Mouse (Mus musculus) lung, embryonic 16.5 days (tissue): ENCODE measurements around the gene Odf4. TPM values are rescaled to one million over a fixed set of nuclear protein-coding genes. Genes with fewer than 3 reads are reported as not detected.

Experiments used
- ATAC-seq: fragments of 200-750 bp; cut with Nextera tagmentation; 2 replicates; pipeline ENCODE4 v1.8.0; 2017; ENCODE audit warnings: low read depth, mild to moderate bottlenecking, moderate library complexity
- H3K27ac ChIP-seq: fragments of 300-500 bp; sonication (generic); 2 replicates; pipeline ENCODE4 v1.5.1; 2014; ENCODE audit warnings: mild to moderate bottlenecking, control low read depth, low read length
- H3K27me3 ChIP-seq: fragments of 300-500 bp; sonication (generic); 2 replicates; pipeline ENCODE4 v1.6.1; 2014; ENCODE audit warnings: low read depth, low read length, mixed read lengths; ENCODE audit not compliant: control insufficient read depth, insufficient read depth
- H3K36me3 ChIP-seq: fragments of 300-500 bp; sonication (generic); 2 replicates; pipeline ENCODE4 v1.6.1; 2014; ENCODE audit warnings: low read length; ENCODE audit not compliant: control insufficient read depth, insufficient read depth
- H3K4me1 ChIP-seq: fragments of 300-500 bp; sonication (generic); replicated peaks from 2 replicates; pipeline ENCODE4 v1.6.1; 2014; ENCODE audit warnings: low read length, mixed read lengths; ENCODE audit not compliant: control insufficient read depth, insufficient read depth
- H3K4me2 ChIP-seq: fragments of 300-500 bp; sonication (generic); 2 replicates; pipeline ENCODE4 v1.6.1; 2014; ENCODE audit warnings: low read depth, low read length, control low read depth
- H3K4me3 ChIP-seq: fragments of 300-500 bp; sonication (generic); 2 replicates; pipeline ENCODE4 v1.5.1; 2014; ENCODE audit warnings: mild to moderate bottlenecking, low read length, control low read depth
- H3K9ac ChIP-seq: fragments of 300-500 bp; sonication (generic); 2 replicates; pipeline ENCODE4 v1.6.1; 2014; ENCODE audit warnings: low read length, control low read depth
- H3K9me3 ChIP-seq: fragments of 300-500 bp; sonication (generic); 2 replicates; pipeline ENCODE4 v1.6.1; 2016; ENCODE audit warnings: low read length; ENCODE audit not compliant: control insufficient read depth
- WGBS: fragments of 180-500 bp; shearing (Covaris S2); extraction: QIAGEN DNeasy Blood & Tissue Kit; methylation state at CpG from one replicate; pipeline ENCODE4 v1.1.7; 2014; 5-methylcytosine and 5-hydroxymethylcytosine counted together
- polyA plus RNA-seq: library from polyadenylated mRNA; unstranded; fragments of >200 nt; fragmentation: Nextera tagmentation; extraction: Ambion mirVana; gene quantifications from 2 replicates; pipeline ENCODE4 v1.2.1, GENCODE M21; 2015

The Odf4 gene
- polyA plus RNA-seq, 1 experiment from 2014 or later, result not detected

DNA sequence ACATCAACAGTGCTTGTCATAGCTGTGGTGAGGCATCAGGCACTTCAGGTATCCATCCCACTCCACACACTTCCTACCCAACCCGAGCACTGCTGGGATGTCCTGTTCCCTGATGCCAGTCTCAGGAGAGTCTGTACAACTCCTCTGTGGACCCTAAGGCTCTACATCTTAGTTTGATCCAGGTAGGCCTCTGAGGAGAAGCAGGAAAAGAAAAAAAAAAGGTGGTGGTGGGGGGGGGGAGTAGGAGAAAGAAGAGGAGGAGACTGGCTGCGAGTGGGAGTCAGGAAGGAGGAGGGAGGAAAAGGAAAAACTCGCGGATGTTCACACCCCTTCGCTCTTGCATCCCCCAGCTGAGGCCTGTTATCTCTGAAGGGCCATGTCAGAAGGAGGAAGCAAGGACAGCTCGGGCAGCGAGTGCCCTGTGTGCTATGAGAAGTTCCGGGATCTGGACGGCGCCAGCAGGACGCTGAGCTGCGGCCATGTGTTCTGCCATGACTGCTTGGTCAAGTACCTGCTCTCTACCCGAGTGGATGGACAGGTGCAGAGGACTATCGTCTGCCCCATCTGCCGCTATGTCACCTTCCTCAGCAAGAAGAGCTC is 34.5 kb downstream of the Odf4 start:
- H3K4me3 ChIP-seq, result no peak overlapping the region
- no peak overlapping the region for H3K4me2 ChIP-seq
- no peaks in the 10 kb centered on the region for H3K4me1 ChIP-seq
- 46% methylated on average over 15 of the region's 15 CpGs for WGBS
- H3K9me3 ChIP-seq, result no peaks in the 10 kb centered on the region
- ATAC-seq, result 0 out of 2 replicates have a peak, but pooled peaks have one; percentile 43
- no peaks in the 10 kb centered on the region for H3K36me3 ChIP-seq
- H3K9ac ChIP-seq, result peak overlapping the region; percentile 16; the same call in 1 of the 2 replicates
- no peaks in the 10 kb centered on the region for H3K27me3 ChIP-seq
- H3K27ac ChIP-seq, result no peak overlapping the region

DNA sequence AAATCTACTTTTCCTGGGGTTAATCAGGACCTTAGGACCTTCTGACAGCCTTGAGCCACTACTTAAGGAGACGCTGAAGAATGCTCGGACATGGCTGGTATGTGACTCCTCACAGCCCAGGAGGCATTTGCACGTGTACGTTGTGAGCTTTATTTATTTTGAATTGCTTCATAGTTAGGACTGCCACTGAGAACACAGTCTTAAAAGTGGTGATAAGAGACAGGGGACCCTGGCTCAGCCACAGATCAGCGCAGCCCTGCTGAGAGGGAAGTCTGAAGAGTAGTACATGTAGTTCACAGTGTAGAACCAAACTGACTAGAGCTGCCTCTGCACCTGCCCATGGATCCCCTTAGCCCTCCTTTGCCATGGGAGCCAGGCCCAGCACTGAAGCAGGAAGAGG is 35.1 kb downstream of the Odf4 start:
- Histone ChIP-seq H3K9me3 (no peaks in the 10 kb centered on the region), H3K4me3 (no peak overlapping the region), H3K4me1 (no peaks in the 10 kb centered on the region), H3K36me3 (no peaks in the 10 kb centered on the region), H3K9ac (no peak overlapping the region), H3K27ac (no peak overlapping the region), H3K27me3 (no peaks in the 10 kb centered on the region), H3K4me2 (no peak overlapping the region)
- ATAC-seq, result no peak
- 32% methylated on average over 5 of the region's 5 CpGs for WGBS

- Histone ChIP-seq H3K4me3 (no peak overlapping the region), H3K9me3 (no peaks in the 10 kb centered on the region), H3K36me3 (no peaks in the 10 kb centered on the region), H3K27ac (no peak overlapping the region), H3K9ac (no peak overlapping the region), H3K4me2 (no peak overlapping the region), H3K4me1 (no peaks in the 10 kb centered on the region), H3K27me3 (no peaks in the 10 kb centered on the region)
- 17% methylated on average over 2 of the region's 2 CpGs for WGBS
- ATAC-seq, result no peak
These were observed 36.3 kb downstream of the Odf4 start for GRCm38 (mm10) chr11:68890625-68891024.

GRCm38 (mm10) chr11:68888653-68889052 is 38.2 kb downstream of the Odf4 start:
- no peak overlapping the region for H3K4me3 ChIP-seq
- H3K9ac ChIP-seq, result no peak overlapping the region
- 62% methylated on average over 2 of the region's 2 CpGs for WGBS
- no peak overlapping the region for H3K4me2 ChIP-seq
- no peaks in the 10 kb centered on the region for H3K27me3 ChIP-seq
- no peak for ATAC-seq
- no peak overlapping the region for H3K27ac ChIP-seq
- H3K9me3 ChIP-seq, result no peaks in the 10 kb centered on the region
- no peaks in the 10 kb centered on the region for H3K4me1 ChIP-seq
- H3K36me3 ChIP-seq, result no peaks in the 10 kb centered on the region

DNA sequence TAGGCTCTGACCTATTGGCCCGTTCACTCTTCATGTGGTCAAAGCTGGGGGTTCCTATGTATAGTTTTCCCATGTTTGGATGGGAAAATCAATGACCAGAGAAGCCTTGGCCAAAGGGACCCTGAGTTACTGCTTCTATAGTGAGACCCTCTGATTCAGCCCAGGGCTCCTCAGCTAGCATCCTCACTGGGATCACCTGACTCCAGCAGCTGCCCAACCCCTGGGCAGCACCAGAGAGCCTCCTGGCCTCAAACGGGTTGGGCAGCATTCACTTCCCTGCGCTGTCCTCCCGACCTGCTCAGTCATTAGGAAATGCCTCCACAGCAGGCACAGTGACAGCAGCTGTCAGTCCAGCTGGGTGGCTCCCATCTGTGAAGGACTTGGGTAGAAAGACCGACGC is 38.6 kb downstream of the Odf4 start, which contains the start of gene Rnf222:
Gene Rnf222, plus strand, starts transcription at position 301 of the 400 bp plus-strand sequence.
- Histone ChIP-seq H3K9ac (no peak within 1 kb of the TSS), H3K4me2 (no peak within 1 kb of the TSS), H3K4me3 (no peak within 1 kb of the TSS), H3K27ac (no peak within 1 kb of the TSS), H3K36me3 (no peaks in the 10 kb centered on the region), H3K27me3 (no peaks in the 10 kb centered on the region), H3K4me1 (no peaks in the 10 kb centered on the region), H3K9me3 (no peaks in the 10 kb centered on the region)
- ATAC-seq, result no peak
- WGBS, result 35% methylated on average over 6 of the region's 6 CpGs

DNA sequence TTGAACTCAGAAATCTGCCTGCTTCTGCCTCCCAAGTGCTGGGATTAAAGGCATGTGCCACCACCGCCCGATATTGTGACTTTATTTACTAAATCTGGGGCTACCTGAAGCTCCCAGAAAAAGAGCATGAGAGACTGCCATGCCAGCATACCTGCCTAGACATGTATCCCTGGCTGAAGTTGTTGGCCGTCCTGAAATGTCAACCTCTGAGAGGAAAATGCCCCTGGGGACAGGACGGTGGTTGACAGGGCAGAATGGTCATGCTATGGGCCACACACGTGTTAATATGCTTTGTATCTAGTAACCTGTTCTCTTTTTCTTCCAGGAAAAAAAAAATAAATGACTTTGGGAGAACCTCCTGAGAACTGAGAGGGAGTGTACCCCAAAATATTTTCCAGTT is 40.8 kb downstream of the Odf4 start:
- no peak overlapping the region for H3K4me3 ChIP-seq
- ATAC-seq, result no peak
- no peak overlapping the region for H3K27ac ChIP-seq
- no peaks in the 10 kb centered on the region for H3K27me3 ChIP-seq
- H3K36me3 ChIP-seq, result no peaks in the 10 kb centered on the region
- no peaks in the 10 kb centered on the region for H3K4me1 ChIP-seq
- H3K9ac ChIP-seq, result no peak overlapping the region
- H3K4me2 ChIP-seq, result no peak overlapping the region
- WGBS, result 74% methylated on average over 5 of the region's 5 CpGs
- no peaks in the 10 kb centered on the region for H3K9me3 ChIP-seq

GRCm38 (mm10) chr11:68884368-68884767 is 42.5 kb downstream of the Odf4 start:
- H3K9ac ChIP-seq, result no peak overlapping the region
- no peaks in the 10 kb centered on the region for H3K27me3 ChIP-seq
- no peaks in the 10 kb centered on the region for H3K36me3 ChIP-seq
- H3K27ac ChIP-seq, result no peak overlapping the region
- H3K9me3 ChIP-seq, result no peaks in the 10 kb centered on the region
- H3K4me1 ChIP-seq, result no peaks in the 10 kb centered on the region
- H3K4me2 ChIP-seq, result no peak overlapping the region
- 64% methylated on average over 5 of the region's 5 CpGs for WGBS
- ATAC-seq, result no peak
- no peak overlapping the region for H3K4me3 ChIP-seq

DNA sequence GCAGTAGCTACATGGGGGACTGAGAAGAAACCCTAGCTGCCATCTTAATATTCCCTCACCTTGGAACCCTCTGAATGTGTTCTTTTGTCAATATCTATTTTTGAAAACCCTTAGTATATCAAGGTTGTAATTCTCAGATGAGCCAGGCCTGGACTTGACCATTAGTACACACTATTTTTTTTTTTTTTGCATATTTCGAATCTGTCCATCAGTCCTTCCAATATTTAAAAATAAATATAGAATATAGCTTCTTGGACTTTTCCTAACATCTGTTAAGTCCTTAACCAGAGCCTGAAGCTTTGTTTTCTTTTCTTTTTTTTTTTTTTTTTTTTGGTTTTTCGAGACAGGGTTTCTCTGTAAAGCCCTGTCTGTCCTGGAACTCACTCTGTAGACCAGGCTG is 43.0 kb downstream of the Odf4 start:
- H3K27ac ChIP-seq, result no peak overlapping the region
- H3K4me3 ChIP-seq, result no peak overlapping the region
- no peaks in the 10 kb centered on the region for H3K4me1 ChIP-seq
- 82% methylated on average over 2 of the region's 2 CpGs for WGBS
- no peaks in the 10 kb centered on the region for H3K27me3 ChIP-seq
- ATAC-seq, result no peak
- H3K9ac ChIP-seq, result no peak overlapping the region
- no peak overlapping the region for H3K4me2 ChIP-seq
- no peaks in the 10 kb centered on the region for H3K9me3 ChIP-seq
- no peaks in the 10 kb centered on the region for H3K36me3 ChIP-seq

DNA sequence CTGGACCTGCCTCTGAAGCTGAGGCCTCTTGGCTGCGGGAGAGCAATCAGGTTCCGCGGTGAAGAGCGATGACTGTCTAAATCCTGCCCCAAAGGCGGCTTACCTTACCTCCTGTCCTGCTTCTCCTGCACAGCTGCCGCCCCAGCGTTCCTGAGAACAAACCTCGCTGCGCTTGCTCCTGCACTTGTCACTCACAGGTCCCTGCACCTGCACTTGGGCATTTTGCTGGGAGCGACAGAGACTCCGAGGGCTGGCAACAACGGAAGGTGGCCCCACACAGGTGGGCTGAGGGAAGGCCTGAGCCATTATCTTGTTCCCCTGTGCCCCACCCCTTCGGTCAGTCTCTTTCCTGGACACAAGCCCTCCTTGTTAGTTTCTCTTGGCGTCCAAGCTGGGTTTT is 44.8 kb downstream of the Odf4 start:
- ATAC-seq, result no peak
- Histone ChIP-seq H3K4me3 (no peak overlapping the region), H3K9me3 (no peaks in the 10 kb centered on the region), H3K4me1 (no peaks in the 10 kb centered on the region), H3K27ac (no peak overlapping the region), H3K4me2 (no peak overlapping the region), H3K36me3 (no peaks in the 10 kb centered on the region), H3K27me3 (no peaks in the 10 kb centered on the region), H3K9ac (no peak overlapping the region)
- 14% methylated on average over 14 of the region's 14 CpGs for WGBS

- H3K4me3 ChIP-seq, result no peak overlapping the region
- H3K36me3 ChIP-seq, result no peaks in the 10 kb centered on the region
- WGBS, result 68% methylated on average over 5 of the region's 5 CpGs
- no peak overlapping the region for H3K27ac ChIP-seq
- ATAC-seq, result no peak
- H3K9ac ChIP-seq, result no peak overlapping the region
- no peaks in the 10 kb centered on the region for H3K9me3 ChIP-seq
- H3K27me3 ChIP-seq, result no peaks in the 10 kb centered on the region
- H3K4me2 ChIP-seq, result no peak overlapping the region
- peaks cover 3% of the 10 kb centered on the region; the same call in 1 of the 2 replicates for H3K4me1 ChIP-seq
These were observed 48.1 kb downstream of the Odf4 start for GRCm38 (mm10) chr11:68878811-68879210.
